Mouse (Mus musculus) left cerebral cortex, adult 8-10 months (tissue): Measurements from ENCODE around the gene Cnpy2. TPM values are rescaled to one million over a fixed set of nuclear protein-coding genes. Genes with fewer than 3 reads are reported as not detected.
"Not testable (repeated sequence)": the region's sequence is repeated elsewhere in the genome, so short reads cannot be mapped to it uniquely, and the experiment has no call there.

Experiments used
- DNase-seq, 2 experiments: peaks; one replicate each; pipeline ENCODE4 v3.0.0; 2022; ENCODE audit warnings: low spot score in 2 of 2
- total RNA-seq, 4 experiments: library from RNA; stranded (reverse); gene quantifications; 2 replicates each; pipeline ENCODE4 v1.2.4; 2022

Gene Cnpy2
- total RNA-seq, 4 experiments from 2014 or later = 66.6 to 76.7 (median 67.6) TPM

DNA sequence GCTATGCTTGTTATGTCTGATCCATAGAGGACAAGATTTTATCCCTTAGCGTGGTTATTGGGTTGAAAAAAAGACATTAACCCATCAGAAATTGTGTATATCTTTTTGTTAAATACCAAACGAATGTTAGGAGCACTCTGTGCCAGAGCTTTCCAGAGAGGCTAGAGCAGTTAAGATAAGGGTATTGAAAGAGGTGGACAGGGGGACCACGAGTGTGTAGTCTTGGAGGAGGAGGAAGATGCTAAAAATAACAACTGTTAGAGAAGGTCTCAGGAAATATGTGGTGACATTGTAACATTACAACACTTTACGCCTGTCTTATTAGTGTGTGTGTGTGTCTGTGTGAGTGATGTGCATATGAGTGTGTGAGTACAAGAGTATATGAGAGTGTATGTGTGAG is 11.4 kb upstream of the Cnpy2 start:
- DNase-seq = no peak

DNA sequence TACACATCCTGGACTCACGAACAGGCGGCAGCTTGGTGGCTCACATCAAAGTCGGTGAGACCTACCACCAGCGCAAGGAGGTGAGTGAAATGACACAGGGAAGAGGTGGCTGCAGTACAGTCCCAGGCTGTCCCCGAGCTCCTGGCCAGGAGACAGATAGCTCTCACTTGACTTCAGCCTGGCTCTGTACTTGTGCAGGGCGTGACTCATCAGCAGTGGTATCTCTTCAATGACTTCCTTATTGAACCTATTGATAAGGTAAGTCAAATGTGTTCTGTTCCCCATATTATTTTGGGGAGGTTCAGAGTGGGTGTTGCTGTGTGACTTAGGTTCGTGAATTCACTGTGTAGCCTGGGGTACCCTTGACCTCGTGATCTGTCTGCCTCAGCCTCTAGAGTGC is 6.7 kb upstream of the Cnpy2 start:
- no peak for DNase-seq

DNA sequence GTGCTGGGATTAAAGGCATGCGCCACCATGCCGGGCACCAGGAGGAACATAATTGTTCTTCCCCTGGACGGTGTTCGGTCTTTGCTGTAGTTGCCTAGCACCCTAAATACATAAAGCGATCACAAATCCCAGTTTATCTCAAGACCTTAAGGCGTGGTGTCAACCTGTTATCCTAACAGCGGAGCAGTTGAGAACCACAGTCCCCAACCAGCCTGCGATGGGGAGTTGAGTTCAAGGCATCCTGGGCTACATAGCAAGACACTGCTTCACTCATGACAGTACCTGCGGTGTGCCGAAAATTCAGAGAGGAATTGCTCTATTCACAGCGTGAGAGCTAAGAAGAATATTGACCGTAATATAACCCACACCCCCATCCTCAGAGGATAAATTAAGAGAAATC is 618 bp upstream of the Cnpy2 start:
- no peak for DNase-seq

DNA sequence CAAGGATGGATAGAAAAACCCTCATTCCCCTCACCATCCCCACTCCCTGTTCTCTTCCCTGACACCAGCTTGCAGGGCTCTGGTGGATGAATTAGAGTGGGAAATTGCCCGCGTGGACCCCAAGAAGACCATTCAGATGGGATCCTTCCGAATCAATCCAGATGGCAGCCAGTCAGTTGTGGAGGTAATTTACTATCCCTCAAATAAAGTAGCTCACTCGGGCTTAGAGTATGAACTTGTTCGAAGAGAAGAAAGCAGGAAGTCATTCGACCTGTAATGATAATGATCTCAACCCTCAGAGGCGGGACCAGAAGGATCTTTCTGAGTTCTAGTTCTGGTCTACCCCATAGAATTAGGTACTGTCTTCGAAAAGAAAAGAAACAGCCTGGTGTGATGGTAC is 1.3 kb downstream of the Cnpy2 start:
- DNase-seq = no peak

DNA sequence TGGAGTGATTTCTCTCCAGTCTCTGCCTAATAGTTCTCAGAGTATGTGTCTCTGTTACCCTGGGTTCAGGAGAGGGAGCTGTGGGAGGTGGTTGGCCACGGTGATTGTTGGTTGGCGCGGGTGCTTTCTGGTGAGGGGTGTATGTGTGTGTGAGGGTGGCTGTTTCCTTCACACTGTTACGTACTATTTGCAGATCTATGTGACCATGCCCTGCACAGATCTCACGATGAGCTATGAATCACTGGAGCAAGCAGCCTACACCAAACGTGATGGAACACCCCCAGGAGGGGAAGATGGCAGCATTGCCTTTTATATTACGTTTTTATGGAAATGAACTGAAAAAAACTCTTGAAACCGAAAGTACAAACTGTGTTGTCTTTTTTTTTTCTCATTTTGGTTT is 4.6 kb downstream of the Cnpy2 start:
- no peak for DNase-seq

DNA sequence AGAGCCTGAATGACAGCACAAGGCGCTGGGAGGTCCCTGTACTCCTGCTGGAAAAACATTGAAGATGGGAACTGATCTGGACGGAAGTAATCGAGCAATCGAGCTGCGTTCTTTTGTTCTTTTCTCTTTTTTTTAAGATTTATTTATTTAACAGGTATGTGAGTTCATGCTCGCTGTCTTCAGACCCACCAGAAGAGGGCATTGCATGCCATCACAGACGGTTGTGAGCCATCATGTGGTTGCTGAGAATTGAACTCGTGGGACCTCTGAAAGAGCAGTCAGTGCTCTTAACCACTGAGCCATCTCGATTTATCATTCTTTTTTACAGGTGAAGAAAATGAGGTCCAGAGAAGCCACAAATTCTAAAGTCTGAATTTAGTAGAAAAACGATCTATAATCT is 5.4 kb downstream of the Cnpy2 start:
- DNase-seq = no peak

DNA sequence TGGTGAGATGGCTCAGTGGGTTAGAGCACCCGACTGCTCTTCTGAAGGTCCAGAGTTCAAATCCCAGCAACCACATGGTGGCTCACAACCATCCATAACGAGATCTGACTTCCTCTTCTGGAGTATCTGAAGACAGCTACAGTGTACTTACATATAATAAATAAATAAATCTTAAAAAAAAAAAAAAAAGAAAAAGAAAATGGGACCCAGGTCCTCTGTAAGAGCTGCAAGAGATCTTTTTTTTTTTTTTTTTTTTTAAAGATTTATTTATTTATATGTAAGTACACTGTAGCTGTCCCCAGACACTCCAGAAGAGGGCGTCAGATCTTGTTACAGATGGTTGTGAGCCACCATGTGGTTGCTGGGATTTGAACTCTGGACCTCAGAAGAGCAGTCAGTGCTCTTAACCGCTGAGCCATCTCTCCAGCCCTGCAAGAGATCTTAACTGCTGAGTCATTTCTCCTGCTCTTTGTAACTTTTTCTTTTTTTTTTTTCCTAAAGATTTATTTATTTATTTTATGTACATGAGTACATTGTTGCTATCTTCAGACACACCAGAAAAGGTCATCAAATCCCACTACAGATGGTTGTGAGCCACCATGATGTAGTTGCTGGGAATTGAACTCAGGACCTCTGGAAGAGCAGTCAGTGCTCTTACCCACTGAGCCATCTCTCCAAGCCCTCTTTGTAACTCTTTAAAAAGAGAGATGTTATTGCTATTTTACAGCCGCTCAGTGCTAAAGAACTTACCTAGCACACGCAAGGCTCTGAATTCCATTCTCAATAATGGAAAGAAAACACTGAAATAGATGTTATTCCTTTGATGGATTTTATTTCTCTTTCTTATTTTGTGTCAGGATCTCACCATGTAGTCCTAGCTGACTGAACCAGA is 10.3 kb downstream of the Cnpy2 start:
- DNase-seq = not testable (repeated sequence)

DNA sequence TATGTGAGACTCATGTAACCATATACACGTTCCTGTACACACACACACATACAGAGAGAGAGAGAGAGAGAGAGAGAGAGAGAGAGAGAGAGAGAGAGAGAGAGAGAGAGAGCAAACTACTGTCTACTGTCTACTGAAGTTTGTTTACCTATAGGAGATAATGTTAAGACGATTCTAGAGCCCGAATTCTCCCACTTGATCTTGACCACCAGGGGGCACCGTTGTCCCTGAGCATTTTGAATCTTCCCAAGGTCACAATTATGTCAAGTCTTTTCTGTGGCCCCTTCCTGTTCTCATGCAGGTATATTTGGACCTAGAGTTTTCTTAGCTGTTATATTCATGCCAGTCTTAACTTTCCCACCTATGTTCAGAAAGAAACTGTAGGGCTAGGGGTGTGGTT is 13.3 kb downstream of the Cnpy2 start:
- DNase-seq = peak in 1 of 2 experiments; percentile 36

DNA sequence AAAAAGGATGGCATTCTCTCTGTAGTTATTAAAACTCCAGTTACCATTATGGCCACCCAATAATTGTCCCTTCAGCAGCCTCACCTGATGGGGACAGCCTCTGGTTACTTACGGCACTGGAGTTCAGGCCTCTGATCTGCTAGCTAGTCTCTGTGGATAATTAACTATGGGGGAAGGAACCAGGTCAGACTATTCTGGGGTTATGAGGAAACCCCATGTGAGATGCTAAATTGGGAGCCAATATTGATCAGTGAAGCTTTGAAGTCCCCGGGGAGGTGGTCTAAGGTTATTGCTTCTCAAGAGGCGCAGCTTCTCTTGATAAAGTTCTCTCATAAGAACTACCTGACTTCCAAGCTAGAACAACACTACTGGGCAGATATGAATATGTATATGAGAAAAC is 13.9 kb downstream of the Cnpy2 start:
- DNase-seq = no peak

DNA sequence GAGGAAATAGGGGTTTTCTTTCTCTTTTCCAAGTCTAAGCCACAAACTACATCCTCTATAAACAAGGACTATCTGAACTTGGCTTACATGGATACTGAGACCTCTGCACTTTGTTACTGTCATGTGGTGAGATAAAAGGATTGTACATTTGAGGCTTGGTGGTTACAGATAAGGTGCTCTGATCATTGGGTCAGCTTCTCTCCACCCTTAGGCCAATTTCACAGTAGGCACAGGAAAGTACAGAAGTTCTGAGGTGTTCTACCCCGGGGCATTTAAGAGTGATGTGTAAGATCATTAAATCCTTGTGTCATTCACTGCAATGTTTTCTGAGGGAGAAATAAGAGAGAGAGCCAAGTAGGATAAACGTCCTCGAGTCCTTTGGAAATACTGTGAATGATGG is 14.3 kb downstream of the Cnpy2 start:
- no peak for DNase-seq

DNA sequence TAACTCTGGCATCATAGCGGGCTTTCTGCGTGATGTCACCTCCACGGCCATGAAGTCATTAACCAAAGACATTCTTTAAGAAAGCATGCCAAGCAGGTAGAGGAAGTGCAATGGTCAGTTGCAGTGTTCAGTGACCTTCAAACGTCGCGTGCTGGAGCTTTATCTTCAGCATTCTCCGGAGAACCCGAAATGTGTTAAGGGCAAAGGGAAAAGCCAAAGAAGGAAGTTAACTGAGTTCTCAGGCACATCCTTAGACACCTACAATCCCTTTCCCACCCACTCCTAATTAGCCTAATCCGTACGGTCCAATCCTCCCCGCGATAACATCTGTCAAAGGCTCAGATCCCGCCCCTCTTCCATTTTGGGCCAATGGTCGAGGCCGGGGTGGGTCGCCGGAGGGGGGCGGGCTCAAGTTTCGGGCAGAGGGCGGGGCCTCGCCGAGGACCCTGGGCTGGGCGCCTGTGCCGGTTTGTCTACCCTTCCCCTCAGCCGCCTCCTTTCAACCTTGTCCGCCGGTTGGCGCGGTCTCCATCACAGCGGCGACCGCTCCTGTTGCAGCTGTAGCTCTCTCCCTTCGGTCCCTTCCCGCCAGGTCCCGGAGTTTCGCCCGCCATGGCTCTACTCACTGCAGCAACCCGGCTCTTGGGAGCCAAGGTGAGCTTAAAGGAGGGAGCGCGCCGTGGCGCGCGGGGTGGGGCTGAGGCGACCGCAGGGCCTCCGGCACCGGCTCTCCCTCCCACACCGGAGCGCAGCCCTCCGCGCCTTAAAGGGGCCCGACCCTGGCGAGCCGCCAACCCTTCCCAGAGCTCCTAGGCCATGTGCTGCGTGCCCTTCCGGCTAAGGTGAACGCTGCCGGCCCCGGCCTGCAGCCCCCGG is 15.3 kb downstream of the Cnpy2 start, which contains the start of gene Cs:
TSS of gene Cs (plus strand) at position 429 of the 876 bp plus-strand sequence.
- DNase-seq = peak; percentile 90 to 95

DNA sequence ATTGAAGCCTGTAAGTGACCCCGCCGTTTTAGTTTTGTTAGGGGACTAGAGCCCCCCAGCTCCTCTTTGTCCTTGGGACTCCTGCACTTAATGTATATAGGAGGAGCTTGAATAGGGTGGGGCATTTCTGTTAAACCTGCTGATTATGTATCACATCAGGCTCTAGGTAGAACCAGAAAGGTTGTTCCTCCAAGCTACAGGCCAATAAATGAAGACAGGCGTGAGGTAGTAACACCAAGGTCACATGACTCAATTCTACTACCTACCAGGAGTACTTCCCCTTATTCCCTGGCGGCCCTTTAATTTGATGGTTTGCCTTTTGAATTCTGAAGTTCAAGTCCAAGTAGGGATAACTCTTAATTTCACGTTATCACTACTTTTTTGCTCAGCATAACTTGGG is 16.2 kb downstream of the Cnpy2 start:
- DNase-seq = no peak

DNA sequence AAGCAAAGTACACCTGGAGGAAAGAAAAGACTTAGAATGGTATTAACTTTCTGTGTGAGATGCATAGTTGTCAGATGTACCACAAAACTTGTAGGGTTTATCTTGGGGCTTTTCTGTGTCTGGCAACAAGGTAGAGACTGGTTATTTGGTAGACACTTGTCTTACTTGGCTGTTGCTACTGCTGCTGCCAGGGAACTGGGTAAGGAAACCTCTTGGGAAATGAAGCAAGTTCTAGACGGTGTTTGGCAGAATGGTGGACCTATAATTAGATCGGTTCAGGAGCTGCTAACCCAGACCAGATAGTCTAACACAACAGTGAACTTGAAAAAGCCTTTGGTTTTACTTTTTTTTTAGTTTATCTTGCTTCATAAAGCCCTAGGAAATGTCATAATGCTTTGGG is 16.7 kb downstream of the Cnpy2 start:
- DNase-seq = no peak

DNA sequence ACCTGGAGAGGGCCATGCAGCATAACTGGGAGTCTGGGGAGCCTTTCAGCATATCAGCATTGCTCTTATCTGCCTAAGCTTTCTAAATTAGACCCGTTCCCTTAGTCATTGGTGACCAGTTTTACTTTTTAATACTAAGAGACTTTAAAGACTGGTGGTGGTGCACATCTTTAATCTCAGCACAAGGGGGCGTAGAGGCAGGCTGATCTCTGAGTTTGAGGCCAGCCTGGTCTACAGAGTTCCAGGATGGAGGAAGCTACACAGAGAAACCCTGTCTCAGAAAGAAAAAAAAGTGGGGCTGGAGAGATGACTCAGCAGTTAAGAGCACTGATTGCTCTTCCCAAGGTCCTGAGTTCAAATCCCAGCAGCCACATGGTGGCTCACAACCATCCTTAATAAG is 18.0 kb downstream of the Cnpy2 start:
- no peak for DNase-seq

DNA sequence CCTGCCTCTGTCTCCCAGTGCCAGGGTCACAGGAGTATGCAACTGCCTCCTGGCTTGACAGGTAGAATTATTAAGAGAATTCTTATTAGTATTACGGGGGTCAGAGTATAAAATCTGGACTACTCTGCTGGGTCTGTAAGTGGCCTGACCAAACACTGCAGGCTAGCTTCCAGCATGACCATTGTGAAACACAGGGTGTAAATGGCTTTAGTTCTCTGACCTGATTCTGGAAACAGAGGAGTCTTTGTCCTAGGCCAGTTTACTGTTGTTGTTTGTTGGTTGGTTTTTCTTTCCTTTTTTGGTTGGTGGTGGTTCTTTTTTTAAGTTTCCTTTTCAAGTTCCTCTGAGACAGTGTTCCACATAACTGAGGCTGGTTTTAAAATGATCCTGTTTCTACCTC is 21.2 kb downstream of the Cnpy2 start:
- no peak for DNase-seq

DNA sequence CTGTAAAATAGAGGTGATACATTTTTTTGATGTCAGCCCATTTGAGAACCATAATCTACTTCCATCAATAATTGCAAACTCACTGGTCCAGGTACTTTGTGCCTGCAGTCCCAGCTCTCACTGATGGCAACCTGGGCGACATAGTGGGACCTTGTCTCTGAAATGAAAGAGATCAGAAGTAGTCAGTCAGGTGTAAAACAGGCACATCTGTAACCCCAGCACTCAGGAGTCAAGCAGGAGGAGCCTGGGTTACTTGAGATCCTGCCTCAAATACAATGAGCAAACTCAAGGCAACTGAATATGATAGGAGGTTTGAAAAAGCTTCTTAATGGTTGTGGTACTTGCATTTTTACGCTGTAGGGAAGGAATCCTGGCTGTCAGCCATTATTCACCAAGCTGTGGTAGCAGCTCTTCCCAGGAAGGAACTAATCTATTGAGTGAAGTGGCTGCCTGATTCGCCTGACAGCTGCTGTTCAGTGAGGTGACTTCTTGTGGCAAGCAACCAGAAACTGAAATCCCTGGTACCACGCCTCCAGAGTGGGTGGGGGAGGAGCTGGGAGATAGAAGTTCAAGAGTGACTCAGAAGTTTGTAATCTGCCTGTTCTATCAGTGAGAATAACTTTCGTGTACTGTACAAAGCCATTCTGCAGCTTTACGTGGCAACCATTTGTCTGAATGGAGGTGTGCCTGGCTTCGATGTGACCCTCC is 22.5 kb downstream of the Cnpy2 start:
- peak; percentile 37 to 72 for DNase-seq

DNA sequence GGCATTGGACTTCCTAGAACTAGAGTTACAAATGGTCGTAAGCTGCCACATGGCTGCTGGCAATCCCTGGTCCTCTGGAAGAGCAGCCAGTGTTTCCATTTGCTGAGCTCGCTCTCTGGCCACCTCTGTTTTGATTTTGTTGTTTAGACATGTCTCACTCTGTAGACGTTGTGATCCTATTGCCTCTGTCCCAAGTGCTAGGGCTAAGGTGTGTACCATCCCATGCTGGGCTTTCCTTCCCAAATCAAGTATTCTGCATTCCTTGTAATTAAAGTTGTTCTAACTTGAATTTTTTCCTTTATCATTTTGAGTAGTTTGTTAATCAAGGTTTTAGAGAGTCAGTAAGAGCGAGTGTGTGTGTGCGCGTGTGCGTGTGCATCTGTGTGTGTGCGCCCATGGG is 25.3 kb downstream of the Cnpy2 start:
- DNase-seq = no peak

DNA sequence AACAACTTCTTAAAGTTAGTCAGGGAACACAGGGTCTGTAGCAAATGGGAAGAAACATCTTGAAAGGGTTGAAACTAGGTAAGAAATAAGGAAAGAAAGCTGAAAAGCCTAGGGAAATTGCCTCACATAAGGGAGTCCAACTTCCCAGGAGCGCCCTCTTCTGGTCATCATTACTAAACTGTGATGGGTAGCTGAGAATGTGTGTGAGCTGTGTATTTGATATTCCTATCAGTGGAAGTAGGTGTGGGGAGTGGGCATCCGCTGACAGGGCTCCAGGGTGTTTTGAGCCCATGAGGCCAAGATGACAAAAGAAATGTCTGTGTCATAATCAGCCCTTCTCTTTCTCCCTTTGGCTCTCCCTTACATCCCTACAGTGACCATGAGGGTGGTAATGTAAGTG is 36.5 kb downstream of the Cnpy2 start:
- DNase-seq = no peak

DNA sequence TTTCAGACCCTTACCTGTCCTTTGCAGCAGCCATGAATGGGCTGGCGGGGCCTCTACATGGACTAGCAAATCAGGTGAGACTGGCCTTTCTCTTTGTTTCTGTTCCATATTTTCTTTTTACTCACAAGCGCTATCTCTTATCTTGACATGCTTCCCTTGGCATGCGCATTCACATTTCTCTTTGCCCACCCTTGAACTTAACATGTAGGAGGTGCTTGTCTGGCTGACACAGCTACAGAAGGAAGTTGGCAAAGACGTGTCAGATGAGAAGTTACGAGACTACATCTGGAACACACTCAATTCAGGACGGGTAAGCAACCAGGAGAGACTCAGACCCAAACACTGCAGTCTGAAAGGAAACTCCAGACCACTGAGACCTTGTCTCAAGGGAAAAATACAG is 37.0 kb downstream of the Cnpy2 start:
- no peak for DNase-seq

DNA sequence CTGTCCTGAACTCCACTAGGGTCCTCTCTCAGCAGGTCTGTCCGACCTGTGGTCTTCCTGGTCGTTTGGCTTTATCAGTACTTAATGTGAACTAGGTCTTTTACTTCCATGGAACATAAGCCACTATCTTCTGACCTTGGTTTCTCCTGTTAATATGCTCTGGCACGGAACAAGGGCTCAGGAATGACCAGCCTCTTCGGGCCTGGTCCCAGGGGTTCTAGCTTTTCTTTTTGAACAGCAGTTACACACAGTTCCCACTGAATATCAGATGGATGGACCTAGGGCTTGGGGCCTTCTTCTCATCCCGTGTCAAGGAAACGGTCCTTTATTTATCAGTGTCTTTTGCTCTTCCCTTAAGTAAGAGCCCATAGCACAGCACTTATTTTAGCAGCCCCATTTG is 39.6 kb downstream of the Cnpy2 start:
- no peak for DNase-seq

DNA sequence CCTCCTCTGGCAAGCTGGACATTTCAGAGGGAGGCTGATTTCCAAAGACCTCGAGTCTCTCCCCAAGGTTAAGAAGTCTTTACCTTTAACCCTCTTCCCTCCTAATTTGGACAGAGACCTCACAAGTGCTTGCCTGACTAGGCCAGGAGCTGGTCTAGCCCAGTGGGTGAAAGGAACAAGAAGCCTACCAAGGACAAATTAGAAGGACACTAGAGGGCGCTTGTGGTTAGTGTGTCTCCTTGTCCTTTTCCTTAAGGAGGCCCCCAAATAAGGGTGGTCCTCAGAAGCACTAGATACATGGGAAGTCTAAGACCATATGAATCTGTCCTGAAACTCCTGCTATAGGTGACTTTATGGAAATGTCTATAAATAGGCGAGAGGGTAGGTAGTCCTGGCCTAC is 40.3 kb downstream of the Cnpy2 start:
- DNase-seq = no peak

DNA sequence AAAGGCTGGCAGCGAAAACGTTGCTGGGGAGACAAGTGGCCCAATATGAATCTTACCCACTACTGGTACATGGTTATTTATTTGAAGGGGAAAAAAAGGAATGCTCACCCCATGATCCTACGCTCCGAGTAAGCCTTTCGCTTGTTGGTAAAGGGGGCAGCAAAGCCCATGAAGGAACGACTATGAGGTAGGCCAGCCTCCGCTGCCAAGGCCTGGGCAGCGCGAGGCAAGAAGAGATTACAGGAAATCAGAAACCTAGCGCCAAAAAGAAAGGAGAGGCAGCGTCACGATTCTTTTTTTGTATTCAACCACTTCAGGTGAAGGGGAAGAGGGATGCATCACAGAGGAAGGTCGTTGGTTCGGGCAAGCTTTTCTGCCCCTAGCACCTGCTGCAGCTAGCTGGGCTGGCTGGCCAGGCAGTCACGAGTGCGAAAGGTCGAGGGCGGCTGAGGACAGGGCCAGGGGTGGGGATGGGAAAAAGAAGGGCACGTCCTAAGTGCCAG is 45.7 kb downstream of the Cnpy2 start:
- DNase-seq = peak in 1 of 2 experiments; percentile 50
